Mouse (Mus musculus) liver, adult 2 months (tissue): ENCODE measurements around the gene Ccnk. TPM values are rescaled to one million over a fixed set of nuclear protein-coding genes. Genes with fewer than 3 reads are reported as not detected.

Source experiments
- DNase-seq: peaks from one replicate; pipeline ENCODE4 v3.0.0-alpha.2; 2011; ENCODE audit warnings: low read depth, low spot score; ENCODE audit errors: extremely low read depth
- H3K27ac ChIP-seq: fragments of 200-500 bp; replicated peaks from 2 replicates; pipeline ENCODE4 v1.5.1; 2012; ENCODE audit warnings: low read depth, mild to moderate bottlenecking, control low read depth, inconsistent platforms, low read length; ENCODE audit not compliant: insufficient read depth
- H3K27me3 ChIP-seq: fragments of 200-500 bp; 2 replicates; pipeline ENCODE4 v1.6.1; 2012; ENCODE audit warnings: mild to moderate bottlenecking, moderate library complexity, low read length, inconsistent platforms; ENCODE audit not compliant: control insufficient read depth, insufficient read depth
- H3K36me3 ChIP-seq: fragments of 200-500 bp; 2 replicates; pipeline ENCODE4 v1.6.1; 2012; ENCODE audit warnings: low read length, inconsistent platforms; ENCODE audit not compliant: control insufficient read depth, insufficient read depth
- H3K4me1 ChIP-seq: fragments of 200-500 bp; 2 replicates; pipeline ENCODE4 v1.6.1; 2011; ENCODE audit warnings: low read length; ENCODE audit not compliant: control insufficient read depth, insufficient read depth
- H3K4me3 ChIP-seq: fragments of 200-500 bp; 2 replicates; pipeline ENCODE4 v1.5.1; 2011; ENCODE audit warnings: low read depth, mild to moderate bottlenecking, control low read depth, low read length, moderate library complexity; ENCODE audit not compliant: insufficient read depth
- H3K79me2 ChIP-seq: fragments of 200-500 bp; 2 replicates; pipeline ENCODE4 v1.6.1; 2012; ENCODE audit warnings: inconsistent platforms, mild to moderate bottlenecking, low read length, moderate library complexity; ENCODE audit not compliant: control insufficient read depth, insufficient read depth
- H3K9ac ChIP-seq: fragments of 200-500 bp; 2 replicates; pipeline ENCODE4 v1.6.1; 2012; ENCODE audit warnings: low read depth, mild to moderate bottlenecking, control low read depth, inconsistent platforms, low read length
- CTCF ChIP-seq: fragments of 200-500 bp; IDR thresholded peaks from 2 replicates; pipeline ENCODE4 v1.5.1; 2011; ENCODE audit warnings: low read depth, low read length, control low read depth
- POLR2A ChIP-seq: fragments of 200-500 bp; IDR thresholded peaks from 2 replicates; pipeline ENCODE4 v1.6.1; 2011; ENCODE audit warnings: low read length, control low read depth; ENCODE audit not compliant: insufficient read depth; ENCODE audit errors: extremely low read depth
- WGBS: fragments of 180-500 bp; shearing (Covaris S2); methylation state at CpG from one replicate; pipeline ENCODE4 v1.1.7; 2018; 5-methylcytosine and 5-hydroxymethylcytosine counted together
- polyA plus RNA-seq: library from polyadenylated mRNA; depleted of rRNA; stranded (reverse); fragments of >200 nt; gene quantifications from 2 replicates; pipeline ENCODE4 v1.2.3, GENCODE M21; 2012
- total RNA-seq: library from RNA; depleted of rRNA; stranded (reverse); fragments of >200 nt; gene quantifications from 2 replicates; pipeline ENCODE4 v1.2.3, GENCODE M21; 2014

Gene Ccnk
- total and polyA plus RNA-seq, 2 experiments: 4.1 to 8.5 TPM

DNA sequence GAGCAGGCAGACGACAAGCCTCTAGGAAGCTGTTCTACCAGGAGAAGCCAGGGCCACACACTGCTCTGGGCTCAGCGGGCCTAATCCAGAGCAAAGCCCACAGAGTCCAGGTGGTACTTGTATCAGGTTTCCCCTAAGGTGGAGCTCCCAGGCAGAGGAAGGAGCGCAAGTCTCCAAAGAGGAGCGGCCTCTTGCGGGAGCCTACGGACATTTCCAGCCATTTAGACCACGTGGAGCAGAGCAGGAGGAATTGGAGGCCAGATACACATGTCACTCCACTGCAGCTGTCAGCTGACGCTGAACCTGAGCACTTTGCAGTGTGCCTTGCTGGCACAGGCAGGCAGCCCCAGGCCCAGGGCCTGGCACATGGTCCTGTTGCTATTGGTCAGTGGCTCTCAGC lies 35.7 kb downstream of the Ccnk start:
- H3K4me3 ChIP-seq: no peak overlapping the region
- no peak overlapping the region for H3K9ac ChIP-seq
- TF ChIP-seq POLR2A: no peak
- TF ChIP-seq CTCF: no peak
- no peaks in the 10 kb centered on the region for H3K4me1 ChIP-seq
- H3K27ac ChIP-seq: no peak overlapping the region
- no peak for DNase-seq
- no peaks in the 10 kb centered on the region for H3K27me3 ChIP-seq
- H3K36me3 ChIP-seq: no peaks in the 10 kb centered on the region
- H3K79me2 ChIP-seq: peaks cover 8% of the 10 kb centered on the region; the same call in 1 of the 2 replicates
- 85% methylated on average over 8 of the region's 8 CpGs for WGBS

DNA sequence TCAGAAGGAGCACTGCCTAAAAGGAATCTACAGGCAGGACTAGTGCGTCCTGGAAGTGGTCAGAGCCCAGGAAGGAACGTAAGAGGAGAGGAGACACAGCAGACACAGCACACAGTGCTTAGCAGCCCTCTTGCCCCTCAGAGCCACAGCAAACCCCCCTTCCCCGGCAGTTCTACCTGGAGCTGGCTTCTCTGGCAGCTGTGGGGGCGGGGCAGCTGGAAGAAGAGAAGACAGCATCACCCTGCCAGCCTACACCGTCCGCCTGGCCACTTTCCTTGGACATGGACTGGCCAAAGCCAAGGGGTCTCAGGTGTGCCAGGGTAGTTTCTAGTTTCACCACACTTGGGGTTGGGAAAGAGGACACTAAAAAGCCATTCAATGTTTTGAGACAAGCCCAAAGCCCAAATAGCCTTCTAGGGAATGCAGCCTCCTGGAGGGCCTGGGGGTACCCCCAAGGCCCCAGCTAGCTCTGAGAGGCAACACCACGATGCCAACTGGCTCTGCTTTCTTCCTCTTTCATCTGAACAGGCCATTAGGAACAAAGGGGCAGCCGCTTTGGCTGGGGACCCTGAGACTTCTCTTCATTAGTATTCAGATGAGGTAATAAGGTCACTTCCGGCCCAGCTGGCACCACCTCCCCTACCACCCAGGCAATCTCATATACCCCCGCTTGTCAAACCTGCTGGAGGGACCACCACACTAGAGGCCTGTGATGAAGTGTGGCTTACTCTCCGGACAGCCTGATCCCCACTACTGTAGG lies 37.4 kb downstream of the Ccnk start:
- no peak for TF ChIP-seq POLR2A

DNA sequence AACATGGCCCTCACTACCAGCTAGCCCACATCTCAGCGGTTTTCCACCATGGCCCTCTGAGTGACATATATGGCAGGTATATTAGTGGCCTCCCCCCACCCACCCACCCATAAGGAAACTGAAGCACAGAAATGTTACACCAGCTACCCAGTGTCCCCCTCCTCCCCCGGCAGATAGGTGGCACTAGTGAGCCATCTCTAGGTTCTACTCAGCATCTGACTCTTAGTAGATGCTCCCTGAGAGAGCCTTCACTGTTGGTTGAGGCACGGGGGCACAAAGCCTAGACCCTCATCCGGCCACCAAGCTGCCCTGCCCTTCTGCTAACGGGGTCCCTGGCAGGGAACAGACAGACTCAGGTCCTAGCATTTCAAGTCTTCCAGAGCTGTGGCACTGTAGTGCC lies 38.2 kb downstream of the Ccnk start:
- TF ChIP-seq CTCF: peak; percentile 77
- no peak for TF ChIP-seq POLR2A
- WGBS: 56% methylated on average over 5 of the region's 5 CpGs
- no peak overlapping the region for H3K4me3 ChIP-seq

More for the DNA sequence above, 37.4 kb downstream of the Ccnk start:
- Histone ChIP-seq H3K4me3 (no peak overlapping the region), H3K9ac (no peak overlapping the region), H3K27ac (no peak overlapping the region), H3K27me3 (no peaks in the 10 kb centered on the region), H3K79me2 (peaks cover 8% of the 10 kb centered on the region; the same call in 1 of the 2 replicates), H3K4me1 (no peaks in the 10 kb centered on the region), H3K36me3 (no peaks in the 10 kb centered on the region)
- DNase-seq: no peak
- WGBS: 91% methylated on average over 11 of the region's 11 CpGs

DNA sequence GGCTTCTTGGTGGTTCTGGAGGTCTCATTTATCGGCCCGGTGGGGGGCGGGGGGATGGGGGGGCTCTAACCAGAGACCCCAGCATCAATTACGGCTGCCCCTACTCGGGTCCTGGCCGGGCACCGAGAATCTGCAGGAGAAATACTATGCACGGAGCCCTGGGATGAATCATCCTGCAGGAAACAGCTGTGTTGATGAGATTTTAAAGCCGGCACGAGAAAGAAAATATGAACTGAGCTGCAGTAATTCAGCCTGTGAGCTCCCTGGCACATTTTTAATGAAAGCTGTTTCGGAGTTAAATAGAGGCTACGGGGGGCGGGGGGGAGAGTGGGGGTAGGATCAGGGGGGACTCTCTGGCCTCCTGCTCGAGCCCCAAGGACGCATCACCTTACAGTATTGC lies 39.8 kb downstream of the Ccnk start:
- TF ChIP-seq POLR2A (no peak), CTCF (no peak)
- Histone ChIP-seq H3K9ac (no peak overlapping the region), H3K4me1 (no peaks in the 10 kb centered on the region), H3K36me3 (no peaks in the 10 kb centered on the region), H3K79me2 (peaks cover 13% of the 10 kb centered on the region; the same call in 1 of the 2 replicates), H3K4me3 (no peak overlapping the region), H3K27me3 (no peaks in the 10 kb centered on the region), H3K27ac (no peak overlapping the region)
- 74% methylated on average over 15 of the region's 15 CpGs for WGBS
- no peak for DNase-seq

More for the DNA sequence above, 38.2 kb downstream of the Ccnk start:
- Histone ChIP-seq H3K4me1 (no peaks in the 10 kb centered on the region), H3K27me3 (no peaks in the 10 kb centered on the region), H3K36me3 (no peaks in the 10 kb centered on the region), H3K27ac (no peak overlapping the region), H3K9ac (no peak overlapping the region), H3K79me2 (peaks cover 8% of the 10 kb centered on the region; the same call in 1 of the 2 replicates)
- DNase-seq: no peak

DNA sequence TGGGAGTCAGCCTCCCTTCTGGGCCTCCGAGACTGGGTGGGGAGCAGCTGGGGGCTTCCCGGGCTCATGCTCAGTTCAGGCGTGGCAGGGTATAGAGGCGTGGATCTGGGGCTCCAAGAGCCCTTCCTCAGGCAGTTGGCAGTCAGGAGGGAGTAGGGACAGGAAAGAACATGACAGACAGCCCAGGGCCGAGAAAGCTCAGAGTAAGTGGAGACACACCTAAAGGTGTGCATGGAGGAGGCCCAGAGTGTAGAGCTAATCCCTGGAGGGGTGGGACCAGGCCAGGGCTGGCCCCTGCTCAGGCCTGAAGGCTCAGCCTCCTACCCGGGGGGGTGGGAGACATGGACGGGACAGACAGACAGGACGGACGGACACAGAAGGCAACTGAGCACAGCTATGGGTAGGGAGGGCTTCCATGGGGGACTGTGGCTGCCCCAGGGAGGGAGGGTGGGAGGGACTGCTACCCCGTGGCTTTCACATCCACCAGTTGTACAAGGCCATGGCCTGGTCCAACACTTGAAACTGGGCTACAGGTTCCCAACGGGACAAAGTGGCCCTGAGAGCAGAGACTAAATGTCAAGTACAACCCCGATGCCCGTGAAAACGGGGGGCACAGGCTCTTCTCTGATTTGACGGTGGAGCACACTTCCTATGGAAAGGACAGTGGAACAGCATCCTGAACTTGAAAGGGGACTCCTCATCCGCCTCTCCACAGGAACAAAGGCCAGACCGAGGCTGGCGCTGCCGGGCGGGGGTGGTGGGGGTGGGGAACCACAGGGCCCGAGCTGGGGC lies 40.6 kb downstream of the Ccnk start:
- Histone ChIP-seq H3K4me1 (no peaks in the 10 kb centered on the region), H3K27me3 (no peaks in the 10 kb centered on the region), H3K36me3 (no peaks in the 10 kb centered on the region), H3K79me2 (peaks cover 15% of the 10 kb centered on the region; the same call in 1 of the 2 replicates), H3K27ac (no peak overlapping the region), H3K9ac (no peak overlapping the region), H3K4me3 (no peak overlapping the region)
- 86% methylated on average over 21 of the region's 21 CpGs for WGBS
- no peak for TF ChIP-seq POLR2A
- TF ChIP-seq CTCF: no peak
- DNase-seq: no peak
